Mouse (Mus musculus): Measurements from ENCODE around the gene Zfp157. TPM values are rescaled to one million over a fixed set of nuclear protein-coding genes. Genes with fewer than 3 reads are reported as not detected.
"Not testable (repeated sequence)": the region's sequence is repeated elsewhere in the genome, so short reads cannot be mapped to it uniquely, and the experiment has no call there.

The Zfp157 gene
- 0.27 TPM in 1 of 2 replicates, not detected in the other for polyA plus RNA-seq (2012; ENCODE audit: insufficient read depth, low replicate concordance)

DNA sequence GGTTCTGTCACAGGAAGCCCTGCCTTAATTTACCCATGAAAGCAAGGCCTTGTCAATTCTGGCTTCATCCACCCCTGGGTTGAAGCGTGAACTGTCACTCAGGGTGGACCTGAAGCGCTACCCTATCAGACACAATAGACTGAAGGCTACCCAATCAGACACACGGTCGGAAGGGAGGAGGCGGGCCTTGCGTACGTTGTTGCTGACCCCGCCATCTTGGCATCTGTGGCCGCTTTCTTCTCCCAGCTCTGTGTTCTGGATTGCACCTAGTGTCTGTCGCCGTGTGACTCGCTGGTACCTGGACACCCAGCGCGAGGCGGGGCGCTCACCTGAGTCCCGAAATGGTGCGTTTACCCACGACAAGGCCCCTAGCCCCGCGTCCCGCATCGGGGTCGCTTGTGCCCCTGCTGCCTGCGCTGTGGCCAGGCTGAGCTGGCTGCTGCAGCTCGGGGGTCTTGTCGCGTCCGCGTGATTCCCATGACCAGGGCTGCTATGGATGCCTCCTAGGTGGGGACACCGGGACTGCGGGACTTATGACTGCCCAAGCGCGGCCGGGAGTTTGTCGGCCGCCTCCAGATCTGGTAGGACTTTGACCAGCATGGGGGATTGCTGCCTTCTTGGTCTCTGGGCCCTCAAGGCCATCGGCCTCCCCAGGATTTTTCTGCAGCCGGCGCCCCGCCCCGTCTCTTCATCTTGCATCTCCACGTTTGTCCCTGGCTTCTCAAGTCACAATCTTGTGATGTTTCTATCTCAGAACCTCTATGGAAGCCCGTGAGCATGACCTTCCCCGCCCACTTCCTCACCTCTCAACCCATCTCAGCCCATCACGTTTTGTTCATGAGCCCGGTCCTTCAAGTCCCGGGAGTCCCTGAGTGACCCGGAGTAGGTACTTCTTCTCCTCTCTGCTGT lies at the start of gene Zfp157:
TSS of gene Zfp157 (plus strand) at position 183 of the 909 bp plus-strand sequence.
- TF ChIP-seq GATA1 (IDR thresholded peaks at IDR 0.05; ENCODE audit: borderline replicate concordance, low read length) (no peak), FLI1 (IDR thresholded peaks at IDR 0.05; ENCODE audit: low read length) (no peak)
- H3K36me3 ChIP-seq (replicated peaks; ENCODE audit: low read length) = peaks cover 35% of the 10 kb centered on the region
- H3K4me3 ChIP-seq (replicated peaks) = peak within 1 kb of the TSS; percentile 96
- H3K27me3 ChIP-seq (replicated peaks) = no peaks in the 10 kb centered on the region
- no peaks in the 10 kb centered on the region for H3K9me3 ChIP-seq
- peaks cover 19% of the 10 kb centered on the region for H3K4me1 ChIP-seq

DNA sequence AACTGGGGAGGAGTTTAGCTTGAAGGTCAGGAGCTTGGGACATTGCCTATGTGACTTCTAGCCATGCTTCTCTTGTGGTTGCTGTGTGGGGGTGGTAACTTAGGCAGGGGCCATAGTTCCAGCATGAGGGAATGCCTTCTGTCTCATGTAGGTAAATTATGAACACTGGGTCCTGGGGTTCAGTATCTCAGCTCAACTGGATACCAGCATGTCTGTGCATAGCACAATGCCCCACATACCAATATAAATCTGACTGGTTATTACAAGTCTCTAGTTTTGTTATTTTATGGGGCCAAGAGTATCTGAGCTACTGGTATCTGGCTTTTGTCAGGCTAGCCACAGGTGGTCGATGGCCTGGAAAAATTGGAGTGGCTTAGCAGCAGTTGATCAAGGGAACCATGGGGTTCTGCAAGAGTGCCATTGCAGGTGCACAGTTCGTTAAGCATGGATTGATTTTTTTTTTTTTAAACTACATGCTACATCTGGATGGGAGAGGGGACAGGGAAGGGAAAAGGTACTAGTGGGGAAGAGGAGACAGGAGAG lies 43.4 kb upstream of the Zfp157 start:
- Histone ChIP-seq H3K4me3 (replicated peaks) (no peak overlapping the region), H3K27me3 (replicated peaks) (no peaks in the 10 kb centered on the region), H3K4me1 (no peaks in the 10 kb centered on the region), H3K36me3 (replicated peaks; ENCODE audit: low read length) (no peaks in the 10 kb centered on the region), H3K9me3 (no peaks in the 10 kb centered on the region)
- TF ChIP-seq GATA1 (IDR thresholded peaks at IDR 0.05; ENCODE audit: borderline replicate concordance, low read length) (no peak), FLI1 (IDR thresholded peaks at IDR 0.05; ENCODE audit: low read length) (no peak)

DNA sequence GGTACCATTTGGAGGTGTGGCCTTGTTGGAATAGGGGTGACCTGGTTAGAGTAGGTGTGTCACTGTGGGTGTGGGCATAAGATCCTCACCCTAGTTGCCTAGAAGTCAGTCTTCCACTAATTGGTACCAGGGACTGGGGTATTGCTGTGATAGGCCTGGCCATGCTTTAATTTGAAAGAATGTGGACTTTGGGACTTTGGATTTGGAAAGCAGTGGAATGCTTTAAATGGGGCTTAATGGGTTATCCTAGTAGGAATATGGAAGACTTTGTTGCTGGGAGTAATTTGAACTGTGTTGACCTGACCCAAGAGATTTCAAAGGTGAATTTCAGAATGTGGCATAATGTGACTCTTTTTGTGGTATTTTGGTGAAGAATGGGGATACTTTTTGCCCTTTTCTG lies 40.8 kb upstream of the Zfp157 start:
- not testable (repeated sequence) for H3K4me1 ChIP-seq; H3K27me3 ChIP-seq (replicated peaks); H3K9me3 ChIP-seq; H3K4me3 ChIP-seq (replicated peaks); H3K36me3 ChIP-seq (replicated peaks; ENCODE audit: low read length)

DNA sequence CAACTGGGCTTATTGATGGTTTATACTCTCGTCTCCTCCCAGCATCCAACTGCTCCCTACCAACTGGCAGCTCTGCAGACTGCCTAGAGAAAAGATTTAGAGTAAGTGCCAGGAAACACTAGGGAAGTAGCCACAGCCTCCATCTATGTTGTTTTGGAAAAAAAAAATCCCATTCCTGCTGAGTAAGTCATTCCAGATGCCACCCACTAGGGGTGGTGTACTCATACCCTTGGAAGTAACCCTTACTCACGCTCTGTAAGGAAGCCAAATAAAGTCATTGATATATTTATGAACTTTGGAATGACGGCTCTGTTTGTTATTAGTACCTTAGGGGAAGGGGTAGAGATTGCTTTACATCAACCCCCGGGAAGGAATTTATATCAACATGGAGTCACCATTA lies 17.1 kb downstream of the Zfp157 start:
- no peak for TF ChIP-seq GATA1 (IDR thresholded peaks at IDR 0.05; ENCODE audit: borderline replicate concordance, low read length)
- H3K4me3 ChIP-seq (replicated peaks) = no peak overlapping the region
- H3K9me3 ChIP-seq = peaks cover 38% of the 10 kb centered on the region
- no peaks in the 10 kb centered on the region for H3K4me1 ChIP-seq
- peaks cover 59% of the 10 kb centered on the region for H3K36me3 ChIP-seq (replicated peaks; ENCODE audit: low read length)
- no peaks in the 10 kb centered on the region for H3K27me3 ChIP-seq (replicated peaks)

DNA sequence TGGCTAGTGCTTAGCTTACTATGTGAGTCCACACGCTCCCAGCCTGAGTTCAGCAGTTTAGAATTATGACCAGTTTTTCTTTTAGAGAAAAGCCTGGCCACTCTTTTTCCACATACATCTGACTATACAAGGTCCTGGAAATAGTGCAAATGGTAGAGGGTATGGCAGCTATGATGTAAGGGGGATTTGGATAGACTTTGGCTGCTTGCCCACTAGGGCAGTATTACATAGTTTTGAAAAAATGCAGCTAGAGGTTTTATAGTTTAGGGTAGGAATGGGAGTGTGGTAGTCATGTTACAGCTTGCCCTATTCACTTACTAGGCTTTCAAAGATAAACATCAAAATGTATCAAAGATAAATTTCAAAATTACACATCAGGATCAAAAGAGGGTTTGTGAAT lies 17.8 kb downstream of the Zfp157 start:
- no peaks in the 10 kb centered on the region for H3K27me3 ChIP-seq (replicated peaks)
- no peak overlapping the region for H3K4me3 ChIP-seq (replicated peaks)
- peaks cover 52% of the 10 kb centered on the region for H3K36me3 ChIP-seq (replicated peaks; ENCODE audit: low read length)
- TF ChIP-seq GATA1 (IDR thresholded peaks at IDR 0.05; ENCODE audit: borderline replicate concordance, low read length) (no peak), FLI1 (IDR thresholded peaks at IDR 0.05; ENCODE audit: low read length) (no peak)
- peaks cover 38% of the 10 kb centered on the region for H3K9me3 ChIP-seq
- H3K4me1 ChIP-seq = no peaks in the 10 kb centered on the region

DNA sequence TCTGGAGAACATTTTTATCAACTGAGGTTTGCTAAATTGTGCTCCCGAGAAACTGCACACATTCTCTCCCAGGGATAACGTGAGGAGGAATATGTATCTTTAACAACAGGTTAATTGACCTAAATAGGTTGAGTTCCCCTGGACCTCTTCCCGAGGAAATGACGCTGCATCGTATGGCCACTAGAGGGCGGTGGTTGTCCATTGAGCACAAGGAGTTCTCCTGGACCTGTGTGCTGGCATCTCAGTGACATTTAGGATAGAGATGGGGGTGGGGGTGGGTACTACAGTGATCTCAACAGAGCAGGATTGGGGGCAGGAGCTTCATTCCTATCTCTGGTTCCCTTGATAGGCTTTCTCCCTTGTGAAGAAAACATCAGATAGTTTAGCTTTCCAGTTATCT lies 32.3 kb downstream of the Zfp157 start:
- Histone ChIP-seq H3K27me3 (replicated peaks) (no peaks in the 10 kb centered on the region), H3K9me3 (peaks cover 7% of the 10 kb centered on the region), H3K36me3 (replicated peaks; ENCODE audit: low read length) (no peaks in the 10 kb centered on the region), H3K4me1 (no peaks in the 10 kb centered on the region), H3K4me3 (replicated peaks) (no peak overlapping the region)
- TF ChIP-seq FLI1 (IDR thresholded peaks at IDR 0.05; ENCODE audit: low read length) (no peak), GATA1 (IDR thresholded peaks at IDR 0.05; ENCODE audit: borderline replicate concordance, low read length) (no peak)

DNA sequence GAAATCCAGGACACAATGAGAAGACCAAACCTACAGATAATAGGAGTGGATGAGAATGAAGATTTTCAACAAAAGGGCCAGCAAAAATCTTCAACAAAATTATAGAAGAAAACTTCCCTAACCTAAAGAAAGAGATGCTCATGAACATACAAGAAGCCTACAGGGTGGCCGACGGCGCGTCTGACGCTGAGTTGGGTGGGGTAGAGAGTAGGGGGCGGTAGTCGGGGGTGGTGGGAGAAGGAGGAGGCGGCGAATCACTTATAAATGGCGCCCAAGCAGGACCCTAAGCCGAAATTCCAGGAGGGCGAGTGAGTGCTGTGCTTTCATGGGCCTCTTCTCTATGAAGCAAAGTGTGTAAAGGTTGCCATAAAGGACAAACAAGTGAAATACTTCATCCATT lies 63.3 kb downstream of the Zfp157 start:
- not testable (repeated sequence) for H3K4me3 ChIP-seq (replicated peaks); H3K9me3 ChIP-seq; H3K36me3 ChIP-seq (replicated peaks; ENCODE audit: low read length); H3K4me1 ChIP-seq; H3K27me3 ChIP-seq (replicated peaks)

Other genes with a start within 250 kb of the Zfp157 start
- 3.8 TPM in 1 of 2 replicates, not detected in the other for gene Mblac1, start 247.2 kb upstream of the Zfp157 start, polyA plus RNA-seq (2012; ENCODE audit: insufficient read depth, low replicate concordance)
- 0.40 TPM in 1 of 2 replicates, not detected in the other for gene Nxpe5, start 215.6 kb upstream of the Zfp157 start, polyA plus RNA-seq (2012; ENCODE audit: insufficient read depth, low replicate concordance)
- gene Lamtor4, start 186.0 kb upstream of the Zfp157 start, polyA plus RNA-seq (2012; ENCODE audit: insufficient read depth, low replicate concordance) = 61.6 and 131 TPM in 2 replicates
- 49.9 and 62.5 TPM in 2 replicates for gene BC037034, start 177.4 kb upstream of the Zfp157 start, polyA plus RNA-seq (2012; ENCODE audit: insufficient read depth, low replicate concordance)
- not detected in 2 replicates for gene Gal3st4, start 168.6 kb upstream of the Zfp157 start, polyA plus RNA-seq (2012; ENCODE audit: insufficient read depth, low replicate concordance)
- gene Gm43720, start 161.5 kb upstream of the Zfp157 start, polyA plus RNA-seq (2012; ENCODE audit: insufficient read depth, low replicate concordance) = not detected in 2 replicates
- 2.6 and 3.1 TPM in 2 replicates for gene Gpc2, start 161.5 kb upstream of the Zfp157 start, polyA plus RNA-seq (2012; ENCODE audit: insufficient read depth, low replicate concordance)
- gene Stag3, start 161.2 kb upstream of the Zfp157 start, polyA plus RNA-seq (2012; ENCODE audit: insufficient read depth, low replicate concordance) = 0.66 and 9.2 TPM in 2 replicates
- gene Pvrig, start 99.5 kb upstream of the Zfp157 start, polyA plus RNA-seq (2012; ENCODE audit: insufficient read depth, low replicate concordance) = not detected in 2 replicates
- gene 1700123K08Rik, start 123.2 kb downstream of the Zfp157 start, polyA plus RNA-seq (2012; ENCODE audit: insufficient read depth, low replicate concordance) = not detected in 2 replicates
- 1.1 TPM in 1 of 2 replicates, not detected in the other for gene Zfp68, start 178.3 kb downstream of the Zfp157 start, polyA plus RNA-seq (2012; ENCODE audit: insufficient read depth, low replicate concordance)
- 0.31 TPM in 1 of 2 replicates, not detected in the other for gene A430033K04Rik, start 181.4 kb downstream of the Zfp157 start, polyA plus RNA-seq (2012; ENCODE audit: insufficient read depth, low replicate concordance)

Measured in megakaryocyte, embryonic 14.5 days (primary cell).